Mouse (Mus musculus) heart, postnatal 0 days (tissue): ENCODE measurements around the gene Rsph3a.

Experiments used
- CTCF ChIP-seq: IDR thresholded peaks from 2 replicates; pipeline ENCODE4 v1.5.1; 2016; ENCODE audit warnings: antibody characterized with exemption, control low read depth, low read depth
- EP300 ChIP-seq: IDR thresholded peaks from 2 replicates; pipeline ENCODE4 v1.6.1; 2016; ENCODE audit warnings: antibody characterized with exemption, low read depth

GRCm38 (mm10) chr17:7904992-7905391 lies 40.4 kb upstream of the Rsph3a start:
- TF ChIP-seq CTCF (no peak), EP300 (no peak)
